Mouse (Mus musculus) urinary bladder, adult 2 months (tissue): ENCODE results near the gene Lcp2. TPM values are rescaled to one million over a fixed set of nuclear protein-coding genes. Genes with fewer than 3 reads are reported as not detected.

Source experiments
- DNase-seq: peaks from one replicate; pipeline ENCODE4 v3.0.0; 2022; ENCODE audit warnings: low spot score
- polyA plus RNA-seq: library from polyadenylated mRNA; depleted of rRNA; stranded (reverse); fragments of >200 nt; gene quantifications from 2 replicates; pipeline ENCODE4 v1.2.3, GENCODE M21; 2012

Gene Lcp2
- polyA plus RNA-seq, 1 experiment: 4.0 TPM

DNA sequence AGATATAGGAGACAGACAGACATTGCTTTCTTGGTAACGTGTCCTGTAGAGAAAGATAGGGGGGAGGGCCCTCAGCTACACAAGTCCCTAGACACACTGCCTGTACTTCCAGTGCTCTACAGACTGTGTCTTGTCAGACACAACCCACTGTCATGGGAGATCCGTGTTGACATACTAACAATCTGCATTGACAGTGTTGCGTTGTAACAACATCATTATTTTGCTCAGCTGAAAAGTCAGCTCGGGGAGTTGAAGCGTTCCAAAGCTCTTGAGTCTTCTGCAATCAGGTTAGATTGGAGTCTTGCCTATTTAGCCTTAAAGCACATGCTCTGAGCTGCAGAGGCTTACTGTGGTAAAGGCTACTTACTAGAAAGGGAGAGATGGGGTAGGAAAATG, 820 bp downstream of the Lcp2 start:
- no peak for DNase-seq

DNA sequence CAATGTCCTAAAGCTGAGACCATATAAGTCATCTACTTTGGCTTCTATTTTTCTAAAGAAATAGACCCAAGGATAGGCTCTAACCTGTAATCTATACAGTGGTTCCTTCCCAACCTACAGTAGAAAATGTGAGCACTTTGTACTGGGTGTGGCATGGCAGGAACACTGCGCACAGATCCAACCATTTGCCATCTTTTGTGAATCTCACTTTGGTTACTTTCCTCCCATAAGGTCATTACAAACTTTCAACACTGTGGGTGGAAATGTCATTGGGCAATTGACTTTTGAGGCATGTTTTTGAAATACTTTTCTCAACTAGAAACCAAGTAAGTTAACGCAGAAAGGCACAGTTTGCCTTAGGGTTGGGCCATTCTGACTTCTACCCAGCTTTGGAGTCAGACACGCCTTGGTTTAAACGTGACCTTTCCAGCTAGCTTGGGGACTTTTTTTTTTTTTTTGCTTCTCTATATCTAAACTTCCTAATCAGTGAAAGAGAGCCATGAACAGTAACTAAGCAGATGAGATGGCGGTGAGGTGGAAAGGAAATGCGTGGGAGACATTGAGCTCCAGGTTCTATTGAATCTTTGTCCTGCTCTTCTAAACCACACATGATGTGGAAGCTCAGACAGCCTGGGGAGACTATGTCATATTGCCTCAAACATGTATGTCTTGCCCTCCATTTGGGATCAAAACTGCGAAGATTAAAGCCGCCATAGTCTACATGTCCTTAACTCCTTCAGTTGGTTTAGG, 1.8 kb downstream of the Lcp2 start:
- no peak for DNase-seq

DNA sequence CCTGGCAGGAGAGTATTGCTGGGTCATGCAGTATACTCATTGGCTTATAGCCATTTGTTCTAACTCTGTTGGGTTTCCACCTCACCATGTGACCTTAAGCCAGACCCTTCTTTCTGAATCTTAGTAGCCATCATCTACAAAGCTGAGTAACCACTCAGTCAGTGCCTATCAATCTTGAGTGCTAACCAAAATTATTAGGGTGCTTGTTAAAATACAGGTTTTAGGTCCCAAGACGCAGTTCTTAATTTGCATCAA, 2.3 kb downstream of the Lcp2 start:
- no peak for DNase-seq

DNA sequence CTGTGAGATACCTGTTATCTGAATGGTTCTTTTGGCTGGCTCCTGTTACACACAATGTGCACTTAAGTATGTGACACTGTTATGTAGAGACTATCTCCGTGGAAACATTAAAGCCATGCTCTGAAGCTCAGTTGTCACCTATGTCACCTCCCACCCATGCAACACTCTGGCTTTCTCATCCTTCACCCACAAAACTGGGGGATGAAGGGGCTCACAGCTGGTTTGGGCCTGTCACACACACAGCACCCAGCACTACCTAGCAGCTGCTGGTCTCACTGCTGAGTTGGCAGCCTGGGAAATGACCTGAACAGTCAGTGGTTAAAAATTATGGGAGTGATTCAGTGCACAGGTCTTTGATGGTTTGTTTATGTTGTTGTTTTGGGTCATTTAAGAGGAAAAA, 3.3 kb downstream of the Lcp2 start:
- no peak for DNase-seq

DNA sequence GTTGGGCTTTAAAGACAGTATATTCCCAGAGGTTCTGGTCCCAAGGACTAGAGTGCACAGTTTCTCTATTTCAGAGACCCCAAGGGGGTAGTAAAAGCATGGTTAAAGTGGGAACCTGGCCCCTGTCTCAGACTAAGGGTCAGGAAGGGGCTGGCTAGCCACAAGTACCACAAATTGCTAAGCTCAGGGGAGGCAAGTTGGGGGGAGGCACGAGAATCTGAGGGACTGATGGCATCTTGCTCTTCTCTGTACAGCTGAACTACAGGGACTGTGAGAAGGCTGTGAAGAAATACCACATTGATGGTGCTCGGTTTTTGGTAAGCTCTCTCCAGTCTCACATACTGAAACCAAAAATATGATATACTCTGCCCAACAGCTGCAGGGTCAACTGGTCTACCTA, 3.9 kb downstream of the Lcp2 start:
- DNase-seq: no peak

DNA sequence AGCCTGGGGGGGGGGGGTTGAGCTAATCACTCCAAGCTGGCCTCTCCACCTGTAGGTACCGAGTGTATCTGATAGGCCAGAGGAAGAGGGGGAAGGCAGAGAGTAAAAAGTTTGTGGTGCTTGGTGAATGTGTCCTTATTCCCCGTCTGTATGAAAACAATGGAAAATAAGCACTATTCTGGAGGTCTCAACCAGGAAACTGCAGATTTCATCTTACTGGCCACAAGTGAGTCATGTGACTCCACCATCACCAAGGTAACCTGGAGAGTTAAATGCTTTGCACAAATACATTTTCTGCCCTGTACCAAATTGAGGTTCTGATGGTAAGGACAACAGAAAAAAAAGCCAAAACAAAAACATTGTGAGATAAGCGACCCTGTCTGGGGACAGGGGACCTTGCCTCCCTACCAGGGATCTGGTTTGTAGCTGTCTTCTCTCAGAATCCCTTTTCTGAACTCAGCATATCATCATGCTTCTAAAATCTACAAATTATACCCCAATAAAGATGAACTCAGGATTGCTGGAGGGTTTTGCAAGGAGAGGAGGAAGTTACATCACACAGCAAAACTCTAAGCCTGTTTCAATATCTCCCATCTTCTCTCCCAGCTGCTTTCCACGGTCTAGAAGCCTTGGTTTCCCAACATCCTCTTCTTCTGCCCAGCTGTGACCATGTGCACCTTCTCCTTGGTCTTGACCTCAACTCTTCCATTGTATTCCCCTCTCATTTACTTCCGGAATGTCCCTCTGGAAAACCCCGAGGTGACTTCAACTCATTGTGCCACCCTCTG, 6.5 kb downstream of the Lcp2 start:
- DNase-seq: no peak

DNA sequence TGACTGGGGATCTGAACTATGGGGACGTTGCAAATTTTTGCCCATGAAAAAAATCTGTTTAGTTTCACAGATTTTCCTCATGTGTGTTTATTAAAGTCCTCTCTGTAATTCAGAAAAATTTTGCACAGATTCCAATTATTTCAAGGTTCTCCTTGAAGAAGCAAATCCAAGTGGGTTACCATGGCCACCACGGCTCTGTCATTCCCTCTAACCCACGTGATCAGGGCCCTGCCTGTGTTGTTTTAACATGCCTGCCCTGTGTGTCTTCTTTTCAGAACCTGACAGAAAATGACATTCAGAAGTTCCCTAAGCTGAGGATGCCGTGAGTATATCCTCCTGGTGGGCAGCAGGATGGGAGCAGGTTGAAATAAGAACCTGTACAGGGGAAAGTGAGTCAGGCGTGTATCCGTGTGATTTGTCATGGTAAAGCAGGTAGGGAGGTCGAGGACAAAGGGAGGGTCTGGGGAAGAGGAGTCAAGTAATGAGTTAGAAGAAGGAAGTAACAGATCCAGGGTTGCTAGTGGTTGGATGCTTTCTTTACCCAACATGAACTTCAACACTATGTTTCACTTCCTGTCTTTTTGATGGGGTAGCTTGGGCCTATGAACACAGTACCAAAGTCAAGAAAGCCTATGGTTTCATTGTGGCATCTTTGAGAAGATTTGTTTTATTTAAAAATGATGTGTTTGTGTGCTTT, 7.5 kb downstream of the Lcp2 start:
- no peak for DNase-seq

DNA sequence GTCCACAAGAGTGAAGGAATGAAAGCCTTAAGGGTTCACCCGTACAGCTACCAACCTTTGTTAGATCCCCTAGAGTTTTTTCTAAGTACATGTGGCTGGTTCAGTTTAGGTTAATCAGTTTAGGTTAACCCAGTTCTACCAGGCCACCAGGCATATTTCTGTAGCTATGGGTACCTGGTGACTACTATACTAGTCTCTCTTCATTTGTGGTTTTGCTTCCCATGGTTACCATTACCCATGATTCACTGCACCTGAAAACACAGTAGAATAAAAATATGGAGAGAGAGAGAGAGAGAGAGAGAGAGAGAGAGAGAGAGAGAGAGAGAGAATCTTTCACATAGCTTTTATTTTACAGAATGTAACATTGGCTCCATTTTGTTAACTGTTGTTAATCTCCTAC, 10.0 kb downstream of the Lcp2 start:
- no peak for DNase-seq

DNA sequence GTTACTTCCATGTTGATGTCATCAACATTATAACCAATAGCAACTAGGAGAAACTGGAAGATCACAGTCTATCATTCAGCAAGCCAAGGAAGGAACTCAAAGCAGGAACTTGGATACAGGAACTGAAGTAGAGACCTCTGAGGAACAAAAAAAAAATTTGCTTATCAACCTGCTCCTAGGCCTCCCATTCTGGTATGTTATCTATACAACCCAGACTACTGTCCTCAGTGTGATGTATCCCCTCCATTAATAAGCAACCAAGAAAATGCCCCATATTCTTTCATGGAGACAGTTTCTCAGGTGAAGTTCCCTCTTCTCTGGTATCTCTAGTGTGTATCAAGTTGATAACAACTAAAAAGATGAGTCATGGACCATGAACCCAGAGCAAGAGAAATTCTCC, 11.6 kb downstream of the Lcp2 start:
- no peak for DNase-seq

DNA sequence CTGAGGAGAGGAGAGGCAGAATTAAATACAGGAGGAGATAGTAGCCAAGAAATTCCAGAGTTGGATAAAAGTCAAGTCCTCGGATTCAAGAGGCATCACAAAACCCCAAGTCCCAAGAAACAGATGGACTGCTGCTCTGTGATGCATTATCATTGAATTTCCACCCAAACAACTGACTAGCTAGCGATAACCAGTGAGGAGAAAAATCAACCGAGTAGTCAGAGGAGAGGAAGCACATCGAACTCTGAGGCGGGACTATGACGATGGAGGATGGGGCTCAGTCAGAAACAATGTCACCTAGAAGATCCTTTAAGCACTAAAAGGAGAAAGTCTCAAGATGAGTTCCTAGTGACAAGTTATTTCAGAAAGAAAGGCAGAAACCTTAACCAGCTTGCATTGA, 12.2 kb downstream of the Lcp2 start:
- no peak for DNase-seq

DNA sequence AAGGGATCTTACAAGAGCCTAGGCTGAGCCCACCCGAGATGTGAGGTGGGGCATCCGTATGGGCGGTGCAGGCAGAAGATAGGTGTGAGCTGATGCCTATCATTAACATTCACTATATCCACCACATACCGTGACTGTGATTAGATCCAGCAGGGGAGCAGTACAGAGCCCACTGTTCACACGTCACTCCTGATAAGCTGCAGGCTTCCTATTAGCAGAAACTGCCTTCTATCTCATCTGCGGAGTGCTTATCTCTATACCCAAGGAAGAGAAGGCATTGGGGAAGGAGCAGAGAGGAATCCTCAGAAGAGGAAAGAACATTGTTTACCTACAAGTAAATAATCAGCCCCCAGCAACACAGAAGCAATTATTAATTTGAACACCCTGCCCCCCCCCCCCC, 15.0 kb downstream of the Lcp2 start:
- no peak for DNase-seq

DNA sequence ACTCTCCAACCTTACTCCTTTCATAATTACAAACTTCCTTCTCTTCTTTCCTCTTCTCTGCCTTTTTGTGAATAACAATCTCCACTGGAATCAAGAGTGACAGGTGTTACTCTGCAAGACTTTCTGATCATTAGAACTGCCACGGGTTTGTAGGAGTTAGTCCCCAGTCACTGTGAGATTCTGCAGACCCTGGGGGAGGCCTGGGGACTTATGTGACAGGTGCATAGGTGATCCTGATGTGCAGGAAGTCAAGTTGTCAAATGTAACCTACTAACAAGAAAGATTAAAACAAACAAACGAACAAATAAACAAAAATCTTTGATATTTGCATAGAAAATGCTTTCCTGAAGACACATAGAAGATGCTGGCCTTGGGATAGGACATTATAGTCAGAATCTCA, 16.5 kb downstream of the Lcp2 start:
- DNase-seq: no peak

DNA sequence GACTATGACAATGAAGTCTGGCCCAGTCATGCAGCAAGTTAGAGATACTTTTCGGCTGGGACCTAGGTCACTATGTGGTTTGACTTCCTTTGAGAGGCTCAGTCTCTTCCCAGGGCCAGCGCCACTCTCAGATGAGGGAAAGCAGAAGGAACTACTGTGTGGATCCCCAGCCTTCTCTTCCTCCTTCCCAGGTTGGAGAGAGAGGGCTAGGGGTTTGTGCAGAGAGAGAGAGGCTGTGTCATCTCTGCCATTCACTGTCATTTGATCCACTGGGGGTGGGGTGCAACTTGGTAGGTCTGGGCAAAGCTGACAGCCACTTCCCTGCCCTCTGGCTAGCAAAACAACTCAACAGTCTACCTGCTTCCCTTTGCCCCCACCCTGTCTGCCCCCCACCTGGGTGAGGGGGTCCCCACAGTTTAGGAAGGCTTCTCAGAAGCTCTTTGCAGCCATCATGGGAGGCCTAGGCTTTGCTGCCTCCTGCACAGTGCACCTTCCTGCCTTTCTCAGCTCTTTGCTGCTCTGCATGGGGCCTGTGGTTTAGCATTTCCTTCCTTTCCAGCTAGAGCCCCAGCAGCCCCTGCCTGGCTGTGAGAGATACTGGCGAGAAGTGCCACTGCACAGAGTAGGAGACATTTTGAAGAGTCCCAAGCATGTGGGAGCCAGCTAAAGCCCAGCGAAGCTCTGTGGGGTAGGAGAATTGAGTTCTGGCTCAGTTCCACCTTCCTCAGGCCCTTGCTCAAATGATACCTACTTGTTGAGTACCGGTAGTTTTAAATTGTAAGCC, 17.2 kb downstream of the Lcp2 start:
- DNase-seq: no peak

DNA sequence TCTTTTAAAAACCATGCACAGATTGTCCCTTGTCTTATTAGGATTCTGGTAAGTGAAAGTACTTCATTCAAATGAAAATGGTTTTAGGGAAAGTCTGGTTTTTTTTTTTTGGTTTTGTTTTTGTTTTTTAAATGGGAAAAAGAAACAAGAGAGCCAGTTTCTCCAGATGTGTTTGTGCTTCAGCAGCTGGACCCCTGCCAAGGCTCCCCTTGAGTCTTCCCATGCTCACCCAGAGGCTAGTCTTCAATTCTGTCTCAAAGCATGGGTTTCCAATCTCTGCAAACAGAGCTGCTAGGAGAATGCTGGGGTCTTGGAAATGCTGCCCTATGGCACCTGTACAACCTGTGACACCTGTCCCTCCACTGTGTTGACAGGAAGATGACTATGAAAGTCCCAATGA, 23.9 kb downstream of the Lcp2 start:
- DNase-seq: no peak

DNA sequence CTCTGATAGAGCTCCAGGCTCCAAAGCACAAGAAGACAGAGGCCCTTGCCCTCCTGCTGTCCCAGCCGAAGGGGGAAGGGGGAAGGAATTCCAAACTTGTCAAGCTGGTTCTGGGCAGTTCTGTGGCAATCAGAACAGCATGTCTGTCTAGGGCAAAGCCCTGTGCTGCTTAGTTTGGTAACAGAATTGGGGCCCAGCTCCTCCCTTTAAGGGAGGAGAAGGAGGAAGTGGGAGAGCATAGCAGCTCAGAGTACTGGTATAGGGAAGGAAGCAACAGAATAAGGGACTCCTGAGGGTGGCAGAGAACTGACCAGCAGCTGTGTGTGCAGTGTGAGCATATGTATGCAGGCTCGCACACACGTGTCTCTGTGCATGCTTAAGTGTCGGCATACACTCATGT, 25.6 kb downstream of the Lcp2 start:
- DNase-seq: no peak

DNA sequence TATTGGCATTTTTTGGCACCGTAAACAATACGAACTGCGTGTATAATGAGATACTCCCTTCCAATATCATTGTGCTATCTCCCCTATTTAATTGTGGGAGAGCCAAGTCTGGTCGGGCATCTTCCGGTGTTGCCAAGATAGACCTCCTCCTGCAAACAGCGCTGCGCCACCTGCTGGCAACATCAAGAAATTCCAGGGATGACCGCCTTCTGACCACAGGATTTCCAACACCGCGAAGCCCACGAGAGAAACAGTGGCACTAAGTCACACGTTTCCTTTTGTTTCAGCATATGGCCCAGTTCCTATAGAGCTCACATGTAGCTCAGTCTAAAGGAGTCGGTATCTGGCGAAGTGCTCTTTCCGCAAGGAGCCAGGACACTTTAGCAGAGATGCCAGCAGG, 27.1 kb downstream of the Lcp2 start:
- no peak for DNase-seq

DNA sequence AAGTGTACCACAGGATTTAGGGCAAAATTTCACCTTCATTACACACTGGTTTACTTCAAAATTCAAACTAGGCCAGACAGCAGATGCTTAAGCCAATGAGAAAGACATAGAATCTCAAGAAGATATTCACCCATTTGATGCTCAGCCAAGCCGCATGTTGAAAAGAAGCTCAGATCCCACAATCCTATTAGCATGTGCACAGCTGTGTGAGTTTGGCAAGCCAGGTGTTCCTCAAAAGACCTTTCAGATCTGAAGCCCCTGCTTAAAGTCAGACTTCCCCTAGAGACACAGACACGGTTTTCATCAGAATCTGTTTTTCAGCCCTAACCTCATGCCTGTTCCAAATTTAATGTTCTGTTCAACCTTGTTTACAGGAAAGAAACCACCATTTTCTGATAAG, 31.1 kb downstream of the Lcp2 start:
- DNase-seq: no peak

DNA sequence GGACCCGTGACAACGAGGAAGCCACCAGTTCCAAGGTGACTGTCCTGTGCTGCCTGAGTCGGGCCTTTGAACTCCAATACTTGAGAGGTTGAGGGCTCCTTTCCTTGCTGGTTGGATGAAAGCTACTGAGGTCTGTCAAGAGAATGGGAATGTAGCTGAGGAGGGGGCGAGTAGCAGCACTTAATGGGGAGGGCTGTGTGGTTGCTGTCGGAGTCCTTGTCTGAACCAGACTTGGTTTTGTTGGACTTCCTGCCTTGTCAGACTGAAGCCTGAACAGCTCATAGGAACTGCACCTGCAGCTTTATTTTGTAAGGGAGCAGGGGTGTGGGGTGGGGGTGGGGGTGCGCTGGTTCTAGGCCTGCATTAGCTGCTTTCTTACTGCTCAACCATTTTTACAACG, 31.9 kb downstream of the Lcp2 start:
- no peak for DNase-seq

DNA sequence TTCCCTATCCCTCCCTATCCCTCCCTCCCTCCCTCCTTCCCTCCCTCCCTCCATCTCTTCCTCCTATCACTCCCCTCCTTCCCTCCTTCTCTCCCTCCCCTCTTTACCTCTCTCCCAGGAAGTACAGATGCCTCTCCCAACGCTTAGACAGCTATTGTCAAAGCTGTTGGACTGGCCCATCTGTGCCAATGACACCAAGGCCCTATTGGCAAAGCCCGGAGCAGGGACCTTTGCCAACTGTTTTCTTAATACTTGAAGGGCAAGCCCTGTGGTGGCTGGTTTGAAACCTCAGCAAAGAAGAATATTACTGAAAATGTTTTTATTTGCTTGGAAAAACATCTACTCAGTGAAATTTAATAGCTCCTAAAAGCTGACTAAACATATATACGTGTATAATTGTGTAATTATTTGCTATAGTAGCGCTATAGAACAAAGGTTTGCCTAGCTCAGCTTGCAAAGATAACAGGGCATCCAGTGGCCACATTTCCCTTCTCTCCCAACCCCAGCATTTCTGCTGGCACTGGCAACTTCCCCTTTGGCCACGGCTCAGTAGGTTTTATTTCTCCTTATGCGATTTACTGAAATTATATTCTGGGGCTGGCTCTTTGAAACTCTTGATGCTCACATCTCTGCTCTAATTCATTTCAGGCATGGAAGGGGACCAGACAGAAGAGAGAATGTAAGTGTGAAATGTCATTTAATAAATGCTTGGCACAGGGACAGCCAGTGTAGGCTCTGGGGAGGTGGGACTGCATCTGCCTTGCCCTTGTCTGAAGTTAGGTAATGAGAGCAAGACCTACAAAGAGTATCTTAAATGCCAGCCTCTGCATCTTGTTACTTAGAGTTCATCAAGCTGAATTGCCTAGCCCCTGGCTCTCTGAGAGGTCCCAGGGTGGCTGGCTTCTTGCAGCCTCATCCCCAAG, 33.1 kb downstream of the Lcp2 start:
- no peak for DNase-seq

DNA sequence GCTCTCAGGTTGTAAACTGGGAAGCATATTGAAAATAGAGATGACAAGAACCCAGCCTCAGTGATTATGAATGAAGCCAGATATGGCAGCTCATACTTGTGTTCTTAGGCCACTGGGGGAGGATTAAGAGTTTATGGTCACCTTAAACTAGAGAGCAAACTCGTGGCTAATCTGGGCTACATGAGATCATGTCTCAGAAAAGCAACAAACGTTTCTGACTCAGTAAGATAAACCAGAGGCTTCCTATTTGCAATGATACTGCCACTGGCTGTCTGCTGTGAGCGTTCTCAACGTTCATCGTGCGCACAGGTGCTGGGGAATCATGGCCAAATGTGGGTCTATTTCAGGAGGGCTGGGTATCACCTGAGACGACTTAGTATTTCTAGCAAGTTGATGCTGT, 37.1 kb downstream of the Lcp2 start:
- no peak for DNase-seq

DNA sequence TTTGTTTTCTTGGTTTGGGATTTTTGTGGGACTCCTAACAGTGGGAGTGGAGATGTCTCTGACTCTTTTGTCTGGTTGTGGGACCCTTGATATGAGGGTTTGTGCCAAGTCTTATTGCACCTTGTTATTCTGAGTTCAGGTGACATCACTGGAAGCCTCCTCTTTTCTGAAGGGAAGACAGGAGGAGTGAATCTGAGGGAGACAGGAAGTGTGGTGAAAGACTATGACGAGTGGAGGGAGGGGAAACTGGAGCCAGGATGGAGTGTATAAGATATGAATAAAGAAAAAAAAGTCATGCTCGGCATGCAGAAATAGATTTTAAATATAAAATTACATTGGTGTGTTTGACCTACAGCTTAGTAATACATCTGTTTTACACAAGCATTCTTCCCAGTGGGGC, 37.9 kb downstream of the Lcp2 start:
- no peak for DNase-seq
